Mouse (Mus musculus) bone marrow, adult 2 months (tissue): Measurements from ENCODE around the gene Pdk3. TPM values are rescaled to one million over a fixed set of nuclear protein-coding genes. Genes with fewer than 3 reads are reported as not detected.
A peak's percentile ranks its signal among the peaks of the same experiment; 100 is the strongest.

Source experiments
- H3K27ac ChIP-seq: fragments of 200-500 bp; 2 replicates; pipeline ENCODE4 v1.5.1; 2012; ENCODE audit warnings: low read depth, mild to moderate bottlenecking, control low read depth, inconsistent platforms, low read length; ENCODE audit not compliant: control insufficient read depth, poor library complexity, insufficient read depth
- H3K4me1 ChIP-seq: fragments of 200-500 bp; 2 replicates; pipeline ENCODE4 v1.6.1; 2011; ENCODE audit warnings: low read length; ENCODE audit not compliant: control insufficient read depth, insufficient read depth
- H3K4me3 ChIP-seq: fragments of 200-500 bp; replicated peaks from 2 replicates; pipeline ENCODE3; 2011; ENCODE audit warnings: mild to moderate bottlenecking, low read depth, low read length, control low read depth; ENCODE audit not compliant: control insufficient read depth
- CTCF ChIP-seq: fragments of 200-500 bp; IDR thresholded peaks from 2 replicates; pipeline ENCODE4 v1.5.1; 2011; ENCODE audit warnings: low read length, control low read depth; ENCODE audit not compliant: control insufficient read depth, insufficient read depth
- POLR2A ChIP-seq: fragments of 200-500 bp; IDR thresholded peaks from 2 replicates; pipeline ENCODE4 v1.6.1; 2011; ENCODE audit warnings: low read depth, mild to moderate bottlenecking, control low read depth, low read length, borderline replicate concordance; ENCODE audit not compliant: control insufficient read depth
- WGBS: fragments of 180-500 bp; shearing (Covaris S2); methylation state at CpG from one replicate; pipeline ENCODE4 v1.1.7; 2018; 5-methylcytosine and 5-hydroxymethylcytosine counted together
- polyA plus RNA-seq: library from polyadenylated mRNA; stranded (reverse); fragments of >200 nt; gene quantifications from 2 replicates; pipeline ENCODE4 v1.2.4, GENCODE M21; 2011; ENCODE audit warnings: low replicate concordance; ENCODE audit not compliant: missing spikeins, insufficient read depth, insufficient read length

Gene Pdk3
- polyA plus RNA-seq, 1 experiment: 7.6 TPM

- Histone ChIP-seq H3K4me1 (no peaks in the 10 kb centered on the region), H3K27ac (no peak overlapping the region), H3K4me3 (no peak overlapping the region)
- TF ChIP-seq CTCF (no peak), POLR2A (no peak)
- WGBS: 100% methylated on average over 1 of the region's 1 CpGs
These were observed 24.0 kb downstream of the Pdk3 start for GRCm38 (mm10) chrX:93808040-93808439.

- H3K27ac ChIP-seq: no peak overlapping the region
- TF ChIP-seq CTCF (peak; percentile 56), POLR2A (no peak)
- H3K4me1 ChIP-seq: no peaks in the 10 kb centered on the region
- H3K4me3 ChIP-seq: no peak overlapping the region
These were observed 38.8 kb downstream of the Pdk3 start for GRCm38 (mm10) chrX:93793168-93793567.

- H3K4me1 ChIP-seq: no peaks in the 10 kb centered on the region
- no peak overlapping the region for H3K27ac ChIP-seq
- 73% methylated on average over 1 of the region's 1 CpGs for WGBS
- no peak for TF ChIP-seq POLR2A
- TF ChIP-seq CTCF: no peak
- no peak overlapping the region for H3K4me3 ChIP-seq
These were observed 42.4 kb downstream of the Pdk3 start for GRCm38 (mm10) chrX:93789562-93789961.

- Histone ChIP-seq H3K4me1 (no peaks in the 10 kb centered on the region; the same call in 1 of the 2 replicates), H3K4me3 (no peak overlapping the region), H3K27ac (no peak overlapping the region)
- WGBS: 80% methylated on average over 3 of the region's 3 CpGs
- no peak for TF ChIP-seq CTCF
- no peak for TF ChIP-seq POLR2A
These were observed 71.2 kb downstream of the Pdk3 start for GRCm38 (mm10) chrX:93760770-93761169.

GRCm38 (mm10) chrX:93756867-93757455, 75.0 kb downstream of the Pdk3 start:
- TF ChIP-seq POLR2A (no peak), CTCF (no peak)

GRCm38 (mm10) chrX:93755210-93755842, 76.7 kb downstream of the Pdk3 start:
- no peaks in the 10 kb centered on the region; the same call in 1 of the 2 replicates for H3K4me1 ChIP-seq
- H3K27ac ChIP-seq: no peak overlapping the region
- no peak for TF ChIP-seq CTCF
- no peak for TF ChIP-seq POLR2A
- WGBS: 87% methylated on average over 11 of the region's 11 CpGs
- H3K4me3 ChIP-seq: no peak overlapping the region

More at GRCm38 (mm10) chrX:93756867-93757455, 75.0 kb downstream of the Pdk3 start:
- 51% methylated on average over 7 of the region's 7 CpGs for WGBS
- Histone ChIP-seq H3K4me1 (no peaks in the 10 kb centered on the region; the same call in 1 of the 2 replicates), H3K27ac (no peak overlapping the region), H3K4me3 (no peak overlapping the region)

- no peak overlapping the region for H3K4me3 ChIP-seq
- H3K4me1 ChIP-seq: no peaks in the 10 kb centered on the region; the same call in 1 of the 2 replicates
- no peak for TF ChIP-seq CTCF
- TF ChIP-seq POLR2A: no peak
- WGBS: 75% methylated on average over 6 of the region's 6 CpGs
- H3K27ac ChIP-seq: peak overlapping the region; percentile 14; the same call in 1 of the 2 replicates
These were observed 81.4 kb downstream of the Pdk3 start for GRCm38 (mm10) chrX:93750566-93750965.

GRCm38 (mm10) chrX:93749165-93749564, 82.8 kb downstream of the Pdk3 start:
- Histone ChIP-seq H3K4me1 (no peaks in the 10 kb centered on the region; the same call in 1 of the 2 replicates), H3K4me3 (no peak overlapping the region), H3K27ac (no peak overlapping the region)
- WGBS: 70% methylated on average over 1 of the region's 1 CpGs
- no peak for TF ChIP-seq CTCF
- TF ChIP-seq POLR2A: no peak
